Mouse (Mus musculus) cerebellum, postnatal 4 days (tissue): ENCODE measurements around the gene Ctnna3.
A peak's percentile ranks its signal among the peaks of the same experiment; 100 is the strongest.

ENCODE experiments used
- DNase-seq, 2 experiments: peaks; one replicate each; pipeline ENCODE4 v3.0.0; 2022; ENCODE audit warnings: low spot score in 2 of 2, mixed read lengths in 1 of 2

Ctnna3 gene

DNA sequence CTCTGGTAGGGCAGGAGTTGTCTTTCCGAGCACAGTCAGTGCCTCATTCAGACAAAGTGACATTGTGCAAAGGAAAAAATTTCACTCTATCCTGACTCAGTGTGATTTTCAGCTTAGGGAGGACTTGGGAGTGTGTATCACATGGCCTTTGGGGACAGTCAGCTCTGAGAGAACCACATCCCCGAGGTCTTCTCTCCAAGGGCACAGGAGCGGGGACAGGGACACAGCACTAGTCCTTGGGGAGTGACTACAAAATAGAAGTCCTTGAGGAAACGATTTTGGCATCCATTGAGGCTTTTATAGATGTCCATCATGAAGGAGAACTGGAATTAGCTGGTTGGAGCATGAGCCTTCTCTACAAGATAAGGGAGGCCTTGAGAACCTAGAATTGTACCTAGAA lies 259.8 kb downstream of the Ctnna3 start:
- DNase-seq: no peak

DNA sequence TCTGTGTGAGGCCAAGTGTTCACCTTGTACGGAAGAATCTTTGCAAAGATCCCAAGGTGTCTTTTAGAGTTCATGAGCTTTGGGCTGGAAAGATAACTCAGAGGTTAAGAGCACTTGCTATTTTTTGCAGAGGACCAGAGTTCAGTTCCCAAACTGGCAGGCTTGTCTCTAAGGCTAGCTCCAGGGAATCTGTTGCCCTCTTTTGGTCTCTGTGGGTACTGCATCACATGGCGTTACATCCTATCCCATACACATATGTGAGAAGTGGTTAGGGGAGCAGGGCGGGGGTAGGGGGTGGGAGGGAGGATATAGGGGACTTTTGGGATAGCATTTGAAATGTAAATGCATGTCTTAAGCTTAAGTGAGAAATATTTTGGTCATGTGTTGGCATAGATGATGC lies 262.1 kb downstream of the Ctnna3 start:
- DNase-seq: peak in 1 of 2 experiments; percentile 21

DNA sequence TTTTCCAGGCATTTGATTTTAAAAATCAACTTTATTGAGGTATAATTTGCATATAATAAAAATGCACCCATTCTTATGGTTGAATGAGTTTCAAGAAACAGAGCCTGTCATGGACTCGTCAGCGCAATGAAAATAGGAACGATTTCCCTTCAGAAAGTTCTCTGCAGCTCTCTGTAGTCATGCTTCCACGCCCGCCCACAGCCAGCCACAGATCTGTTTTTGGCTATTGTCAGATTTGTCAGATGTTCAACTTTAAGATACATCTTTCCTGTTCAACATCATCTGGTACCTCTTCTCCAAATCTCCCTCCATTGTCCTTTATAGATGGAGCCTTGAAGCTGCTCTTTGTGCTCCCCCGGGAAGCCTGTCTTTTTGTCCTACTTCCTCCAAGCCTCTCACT lies 280.3 kb downstream of the Ctnna3 start:
- DNase-seq: no peak

DNA sequence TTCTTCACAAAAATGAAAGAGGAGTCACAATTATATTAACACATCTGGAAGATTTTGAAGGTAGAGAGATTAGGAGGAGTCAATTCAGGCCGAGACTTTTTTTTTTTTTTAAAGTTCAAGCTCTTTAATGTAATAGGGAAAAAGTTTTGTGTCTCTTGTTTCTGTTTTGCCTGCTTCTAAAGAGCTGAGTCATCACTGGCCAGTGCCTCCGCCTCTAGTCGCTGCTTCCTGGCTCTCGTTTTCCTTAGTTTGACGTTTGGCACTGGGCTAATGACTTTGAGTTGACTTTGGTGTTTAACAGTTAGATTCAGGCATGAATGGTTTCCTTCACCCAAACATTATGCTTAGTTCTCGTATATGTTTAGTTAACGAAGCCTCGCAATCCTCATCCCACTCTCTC lies 282.6 kb downstream of the Ctnna3 start:
- no peak for DNase-seq

DNA sequence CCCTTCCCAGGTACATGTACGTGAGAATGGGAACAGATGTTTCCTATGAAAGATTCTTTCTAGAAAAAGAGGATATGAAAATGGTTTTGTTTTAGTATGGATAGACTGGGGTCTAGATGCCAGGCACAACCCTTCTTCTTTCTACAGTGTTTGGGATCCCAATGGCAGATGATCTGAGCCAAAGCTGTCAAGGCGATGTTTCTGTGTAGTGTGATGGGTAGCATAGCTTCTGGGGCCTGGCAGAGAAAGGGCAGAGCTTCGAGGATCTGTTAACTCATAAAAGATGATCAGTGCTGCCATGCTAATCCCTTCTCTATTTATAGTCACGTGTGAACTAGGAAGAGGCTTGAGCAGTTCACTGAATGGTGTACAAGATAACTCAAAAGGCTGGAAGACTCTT lies 284.3 kb downstream of the Ctnna3 start:
- DNase-seq: peak in 1 of 2 experiments; percentile 13

DNA sequence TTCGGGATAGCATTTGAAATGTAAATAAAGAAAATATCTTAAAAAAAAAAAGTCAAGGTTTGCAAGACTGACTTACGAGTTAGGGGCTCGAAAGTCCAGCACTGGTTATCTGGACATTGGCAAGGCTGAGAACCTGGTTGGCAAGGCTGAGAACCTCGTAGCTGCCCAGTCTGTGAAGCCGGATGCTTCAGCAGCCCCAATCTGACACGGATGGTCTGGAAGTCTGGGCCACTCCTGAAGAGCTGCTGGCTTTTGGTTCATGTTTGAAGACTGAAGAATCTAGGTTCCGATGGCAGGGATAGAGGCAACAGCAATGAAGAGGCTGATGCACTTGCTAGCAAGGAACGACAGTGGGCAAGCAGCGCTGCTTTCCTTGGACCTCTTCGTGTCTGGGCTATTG lies 339.0 kb downstream of the Ctnna3 start:
- DNase-seq: no peak

DNA sequence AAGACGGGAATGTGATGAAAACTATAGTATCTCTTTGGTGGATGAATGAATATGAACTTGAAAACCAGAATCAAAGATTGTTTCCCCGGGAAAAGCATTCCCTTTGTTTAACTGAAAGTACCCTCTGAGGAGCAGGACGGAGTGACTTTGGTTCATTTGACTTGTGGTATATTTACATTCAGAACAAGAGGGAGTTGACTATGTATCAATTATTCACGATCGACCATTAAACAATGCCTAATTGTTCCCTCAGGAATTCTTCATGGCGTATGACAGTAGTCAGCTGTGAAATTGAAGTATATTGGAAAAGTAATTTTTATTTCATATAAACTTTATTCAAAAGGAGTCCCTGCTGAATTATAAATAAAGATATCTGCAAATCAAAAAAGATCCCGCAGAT lies 341.8 kb downstream of the Ctnna3 start:
- DNase-seq: no peak

DNA sequence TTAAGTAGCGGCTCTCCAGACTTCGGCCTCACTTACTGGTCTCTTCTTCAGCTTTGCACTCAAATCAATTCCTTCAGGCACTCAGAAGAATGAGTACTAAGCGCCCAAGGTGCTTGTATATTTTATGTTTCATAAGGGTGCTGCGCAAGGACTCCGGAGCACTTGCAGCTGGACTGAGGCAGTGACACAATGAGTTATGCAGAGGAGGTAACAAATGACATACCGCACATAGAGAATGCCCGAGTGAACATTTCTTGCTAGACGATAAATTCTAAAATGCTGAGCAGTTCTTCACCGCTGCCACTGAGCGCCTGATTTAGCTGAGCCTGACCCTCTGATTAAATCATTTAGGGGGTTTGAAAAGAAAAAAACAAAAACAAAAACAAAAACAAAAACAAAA lies 342.2 kb downstream of the Ctnna3 start:
- DNase-seq: no peak

DNA sequence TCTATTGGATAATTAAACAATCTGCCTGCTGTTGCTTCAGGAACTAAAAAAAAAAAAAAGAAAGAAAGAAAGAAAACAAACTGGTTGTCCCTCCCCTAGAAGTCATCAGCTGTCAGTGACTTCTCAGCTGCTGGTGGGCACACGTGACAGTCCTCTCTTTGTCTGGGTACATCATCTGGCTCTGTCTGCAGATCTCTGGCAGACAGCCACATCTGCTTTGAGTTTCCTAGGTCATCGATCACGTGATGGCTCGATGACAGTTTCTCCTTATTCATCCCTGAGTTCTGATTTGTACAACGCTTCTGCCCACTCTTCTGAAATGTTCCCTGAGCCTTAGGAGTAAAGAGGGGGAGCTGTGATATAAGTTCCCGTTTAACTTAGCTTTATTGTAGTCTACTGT lies 352.1 kb downstream of the Ctnna3 start:
- no peak for DNase-seq

DNA sequence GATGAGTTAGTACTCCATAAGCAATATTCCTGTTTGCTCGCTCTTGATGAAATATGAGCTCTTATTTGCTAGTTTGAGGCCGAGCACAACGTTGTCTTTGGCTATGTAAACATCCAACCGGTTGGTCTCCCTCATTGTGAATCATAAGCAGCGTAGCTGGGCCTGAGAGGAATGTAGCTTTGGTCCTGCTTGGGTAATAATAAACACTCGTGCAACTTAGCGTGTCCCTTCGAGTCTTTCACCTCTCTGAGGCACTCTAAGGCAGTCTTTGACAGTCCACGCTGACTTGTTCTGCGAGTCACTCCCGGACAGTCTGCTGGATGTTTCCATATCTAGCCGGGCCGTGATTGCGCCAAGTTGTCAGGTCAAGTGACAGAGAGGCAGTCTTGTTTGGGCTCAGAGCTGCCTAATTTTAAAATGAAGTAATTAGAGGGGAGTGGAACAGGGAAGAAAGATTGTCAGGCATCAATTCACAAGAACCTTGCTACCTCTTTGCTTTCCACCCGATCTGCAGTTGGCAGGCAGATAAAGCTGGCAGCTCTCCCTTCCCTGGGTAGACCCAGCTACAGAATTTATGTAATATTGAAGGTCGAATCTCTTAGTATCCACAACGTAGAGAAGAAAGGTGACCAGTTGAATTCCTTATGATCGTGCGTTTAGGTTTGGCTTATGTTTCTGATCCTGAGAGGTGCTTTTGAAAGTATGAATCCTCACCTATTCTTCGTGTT lies 355.1 kb downstream of the Ctnna3 start:
- no peak for DNase-seq

DNA sequence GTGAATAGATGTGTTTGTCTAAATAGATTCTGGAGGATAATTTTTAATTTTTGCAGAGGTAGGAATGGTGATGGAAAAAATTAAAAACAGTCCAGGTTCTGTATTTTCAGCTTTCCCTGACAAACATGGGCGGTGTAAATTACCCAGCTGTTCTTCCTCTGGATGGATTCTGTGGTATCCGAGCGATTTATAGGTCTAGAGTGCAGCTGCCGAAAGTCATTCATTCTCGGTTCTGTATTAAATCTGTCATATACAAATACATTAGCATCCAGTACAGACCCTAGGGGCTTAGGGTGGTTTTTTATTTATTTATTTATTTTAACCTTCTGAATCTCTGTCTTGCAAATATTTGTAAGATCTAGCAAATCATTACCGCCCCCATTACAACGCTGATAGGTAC lies 356.5 kb downstream of the Ctnna3 start:
- DNase-seq: no peak

DNA sequence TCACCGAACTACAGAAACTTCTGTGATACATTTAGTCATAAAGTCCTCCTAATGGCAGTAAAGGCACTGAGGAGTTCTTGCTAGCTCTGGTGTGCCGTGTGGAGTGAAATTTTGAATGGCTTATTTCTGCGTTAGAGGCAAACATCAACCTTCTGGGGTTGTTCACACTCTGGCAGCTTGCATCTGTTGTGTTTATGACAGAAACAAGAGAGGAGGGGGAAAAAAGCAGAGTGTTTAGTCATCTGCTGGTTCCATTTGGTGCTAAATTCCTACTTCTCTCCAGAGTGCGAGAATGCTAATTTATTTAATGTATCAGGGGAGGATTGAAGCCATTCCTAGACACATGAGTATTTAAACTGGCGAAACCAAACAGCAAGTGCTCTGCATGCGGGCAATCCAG lies 374.0 kb downstream of the Ctnna3 start:
- no peak for DNase-seq

DNA sequence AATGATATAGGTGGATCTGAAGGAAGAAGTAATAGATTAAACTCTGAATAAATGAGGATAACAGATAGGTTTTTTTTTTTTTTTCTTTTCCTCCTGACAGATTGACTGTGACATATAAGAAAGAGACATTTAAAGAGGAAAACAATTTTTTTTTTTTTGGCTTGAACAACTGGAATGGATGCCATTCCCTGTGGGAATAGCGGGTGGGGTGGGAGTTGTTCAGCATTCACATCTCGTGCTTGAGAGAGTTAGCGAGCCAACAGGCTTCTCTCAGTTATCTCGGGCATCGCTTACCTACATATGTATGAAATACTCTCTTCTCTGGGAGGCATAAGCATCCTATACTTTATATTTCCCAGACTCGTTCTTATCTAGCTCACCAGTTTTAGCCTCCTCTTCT lies 375.7 kb downstream of the Ctnna3 start:
- no peak for DNase-seq

DNA sequence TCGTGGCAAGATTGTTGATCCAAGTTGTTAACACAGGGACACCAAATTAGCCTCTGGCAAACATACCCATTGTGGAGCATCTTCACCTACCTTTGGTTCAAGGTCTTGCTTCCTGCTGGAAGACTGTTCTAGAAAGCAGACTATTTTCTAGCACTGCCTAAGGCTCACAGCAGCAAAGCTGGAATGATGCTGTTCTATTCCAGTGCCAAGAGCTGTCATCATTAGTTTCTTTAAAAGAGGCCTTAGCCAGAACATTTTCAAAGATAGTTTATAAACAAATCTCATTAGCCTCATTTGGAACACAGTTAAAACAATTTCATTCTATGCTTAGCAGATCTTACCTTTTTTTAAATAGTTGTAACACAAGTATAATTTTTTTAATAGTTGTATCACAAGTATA lies 376.4 kb downstream of the Ctnna3 start:
- DNase-seq: no peak

DNA sequence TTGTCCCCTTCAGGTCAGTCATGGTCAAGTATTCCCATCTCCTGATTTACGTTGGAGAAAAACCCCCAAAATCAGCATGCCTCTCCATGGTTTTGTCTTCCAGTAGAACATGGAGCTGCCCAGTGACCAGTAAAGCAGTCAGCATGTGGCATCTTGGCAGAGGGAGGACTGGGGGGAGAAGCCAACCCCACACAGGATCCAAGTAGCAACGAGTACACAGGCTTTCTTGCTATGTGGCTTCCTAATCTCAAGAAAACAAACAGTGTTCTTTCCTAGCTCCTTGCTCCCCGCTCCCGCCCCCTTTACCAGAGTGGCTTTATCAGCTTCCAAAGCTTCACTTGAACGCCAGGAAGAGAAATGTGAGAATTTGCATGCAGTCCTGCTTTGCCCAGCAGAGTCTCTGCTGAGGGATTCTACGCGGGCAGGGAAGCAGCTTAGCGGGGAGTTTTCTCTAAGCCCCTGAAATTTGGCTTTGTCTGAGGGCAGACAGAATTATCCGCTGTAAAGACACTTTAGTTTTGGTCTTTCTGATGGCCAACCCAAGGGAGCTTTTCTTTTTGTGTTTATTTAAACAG lies 380.2 kb downstream of the Ctnna3 start:
- DNase-seq: peak in 1 of 2 experiments; percentile 4

DNA sequence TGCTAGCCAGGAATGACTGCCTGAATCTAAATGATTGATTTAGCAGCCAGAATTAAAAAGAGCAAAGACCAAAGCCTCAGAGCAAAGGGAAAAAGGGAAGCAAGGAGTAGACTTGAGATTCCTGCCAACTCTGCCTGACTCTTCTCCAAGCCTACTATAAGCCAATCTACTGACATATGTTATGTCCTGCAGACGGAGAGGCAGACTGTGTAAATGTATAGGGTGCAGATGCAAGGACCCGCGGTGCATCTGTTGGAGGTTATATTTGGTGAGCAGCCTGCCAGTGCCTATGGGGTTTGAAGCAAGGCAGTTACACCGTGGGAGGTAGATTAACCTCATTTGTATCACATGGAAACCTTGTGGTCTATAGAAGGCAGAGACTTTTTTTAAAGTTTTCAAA lies 409.1 kb downstream of the Ctnna3 start:
- DNase-seq: no peak

DNA sequence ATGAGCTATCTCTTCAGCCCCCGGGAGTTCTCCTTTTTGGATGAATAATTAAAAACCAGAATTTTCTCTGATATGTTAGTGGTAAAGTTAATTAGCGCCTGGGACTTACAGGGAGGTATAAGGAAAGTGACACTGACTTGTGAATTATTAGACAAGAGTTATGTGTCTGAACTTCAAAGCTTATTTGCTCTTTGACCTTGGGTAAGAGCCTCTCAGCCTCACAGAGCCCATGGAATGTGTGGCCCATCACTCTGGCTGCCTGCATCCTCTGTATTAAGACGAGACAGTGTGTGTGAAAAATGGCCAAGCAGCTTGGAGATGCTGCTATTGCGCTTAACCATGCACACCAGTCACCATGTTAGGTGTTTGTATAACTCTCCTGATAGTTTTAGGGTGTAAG lies 422.0 kb downstream of the Ctnna3 start:
- no peak for DNase-seq

DNA sequence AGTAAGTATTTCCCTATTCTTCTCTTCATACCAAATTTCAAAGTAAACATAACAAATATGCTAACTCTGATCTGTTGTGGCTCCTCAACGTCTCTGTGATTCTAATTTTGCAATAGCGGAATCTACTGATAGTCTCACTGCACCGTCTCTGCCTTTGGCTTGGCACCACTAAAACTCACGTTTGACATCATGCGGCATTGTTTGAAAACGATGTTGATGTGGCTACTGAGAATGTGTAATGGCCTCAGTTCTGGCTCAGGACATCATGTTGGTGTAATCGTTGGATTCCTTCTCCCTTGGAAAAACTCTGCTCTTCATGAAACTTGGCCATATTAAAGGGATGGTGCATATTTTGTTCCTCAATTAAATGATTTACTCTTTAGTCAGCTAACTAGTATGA lies 439.2 kb downstream of the Ctnna3 start:
- DNase-seq: no peak

DNA sequence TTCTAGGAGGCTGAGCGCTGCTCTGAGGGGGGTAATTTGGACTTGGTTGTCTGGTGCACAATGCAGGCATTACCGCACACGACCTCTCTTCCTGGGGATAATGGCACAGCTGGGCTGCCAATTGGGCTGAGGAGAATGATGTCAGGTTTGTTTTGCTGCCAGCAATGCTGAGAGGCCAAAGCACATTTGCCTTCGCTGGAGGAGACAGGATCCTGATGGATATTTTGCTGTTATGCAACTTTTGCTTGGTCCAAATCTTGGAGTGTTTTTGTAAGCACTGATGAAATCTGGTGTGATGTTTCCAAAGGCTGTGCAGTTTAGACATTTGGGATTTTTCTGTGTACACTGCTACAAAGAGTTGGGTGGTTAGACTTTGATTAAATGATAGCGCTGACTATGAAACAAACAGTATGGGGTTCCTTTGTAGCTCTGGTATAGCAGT lies 450.6 kb downstream of the Ctnna3 start:
- DNase-seq: peak in 1 of 2 experiments; percentile 11

DNA sequence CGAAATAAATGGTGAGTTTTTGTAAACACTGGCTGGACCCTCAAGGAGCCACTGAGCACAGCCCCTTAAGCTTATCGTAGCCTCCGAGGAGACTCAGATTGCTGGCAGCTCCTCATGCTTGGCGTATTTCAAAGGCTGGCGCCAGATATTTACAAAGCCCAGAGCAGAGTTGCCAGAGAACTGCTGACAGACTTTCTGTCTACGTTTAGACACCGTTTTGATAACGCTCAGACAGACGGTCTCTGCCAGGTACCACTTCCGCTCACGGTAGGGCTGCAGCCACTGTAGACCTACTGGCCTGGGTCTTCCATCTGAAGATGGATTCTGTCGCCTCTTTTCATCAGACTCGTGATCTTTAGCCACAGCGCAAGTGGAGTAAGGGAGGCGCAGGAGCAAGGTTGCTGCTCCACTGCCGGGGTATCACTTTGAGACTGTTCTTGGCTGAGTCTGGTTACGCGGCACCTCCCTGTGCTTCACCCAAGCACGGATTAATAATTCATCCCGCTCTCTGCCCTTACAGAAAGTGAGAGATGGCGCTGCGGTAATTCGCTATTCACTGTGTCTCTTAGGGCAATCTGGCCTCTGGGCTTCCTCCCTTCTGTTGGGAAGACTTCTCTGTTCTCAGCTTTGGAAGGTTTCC lies 456.7 kb downstream of the Ctnna3 start:
- no peak for DNase-seq

DNA sequence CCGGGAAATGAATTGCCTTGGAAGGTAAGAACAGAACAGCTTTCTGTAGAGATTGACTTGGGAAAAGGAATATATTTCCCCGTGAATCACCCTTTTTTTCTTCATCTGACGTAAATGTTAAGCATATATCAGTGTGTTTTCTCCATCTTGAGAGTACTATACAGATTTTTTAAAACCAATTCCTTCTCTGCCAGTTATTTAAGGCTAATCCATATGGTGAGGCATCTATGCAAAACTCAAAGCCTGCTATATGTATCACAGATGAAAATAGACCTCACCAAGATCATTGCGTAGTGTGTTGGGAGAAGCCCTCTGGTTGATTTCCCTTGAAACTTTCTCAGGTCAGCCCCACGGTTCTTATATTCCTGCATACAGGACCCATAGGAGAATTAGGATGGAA lies 464.7 kb downstream of the Ctnna3 start:
- no peak for DNase-seq

DNA sequence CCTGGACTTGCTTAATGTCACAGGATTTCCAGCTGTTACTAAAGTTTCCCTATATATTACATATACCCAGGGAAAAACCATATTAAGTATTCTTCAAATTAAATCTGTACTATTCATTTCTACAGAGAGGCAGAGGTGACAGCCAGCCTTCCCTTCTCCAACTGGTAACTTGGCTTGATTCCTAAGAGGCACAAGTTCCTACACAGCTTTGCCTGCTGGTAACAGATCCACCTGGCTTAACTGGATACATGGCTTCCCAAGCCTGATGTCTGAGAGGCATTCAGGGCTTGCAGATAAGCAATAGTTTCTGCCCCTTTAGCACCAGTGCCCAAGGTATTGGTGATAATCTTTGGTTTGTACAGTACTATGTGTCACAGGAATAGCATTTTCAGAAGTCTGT lies 470.0 kb downstream of the Ctnna3 start:
- no peak for DNase-seq

DNA sequence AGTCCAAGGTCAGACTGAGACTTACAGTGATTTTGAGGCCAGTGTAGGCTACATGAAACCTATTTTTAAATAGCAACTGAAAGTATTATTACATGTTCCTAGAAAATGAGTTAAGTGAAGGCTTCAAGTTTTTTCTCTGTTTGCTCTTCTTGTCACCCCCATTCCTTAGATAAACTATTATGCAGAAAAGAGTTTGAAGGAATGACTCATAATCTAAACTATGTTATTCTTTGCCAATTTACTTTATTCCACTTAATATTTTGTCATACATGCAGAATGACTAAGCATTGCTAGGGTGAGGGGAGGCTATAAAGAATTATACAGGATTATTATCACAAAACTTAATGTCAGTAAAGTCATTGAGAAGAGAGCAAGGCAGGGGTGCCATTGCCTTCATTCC lies 479.0 kb downstream of the Ctnna3 start:
- DNase-seq: no peak
